Mouse (Mus musculus) midbrain, embryonic 11.5 days (tissue): ENCODE data around the gene Armc8. TPM values are rescaled to one million over a fixed set of nuclear protein-coding genes. Genes with fewer than 3 reads are reported as not detected.
A peak's percentile ranks its signal among the peaks of the same experiment; 100 is the strongest.

Experiments used
- ATAC-seq: fragments of 200-750 bp; cut with Nextera tagmentation; 2 replicates; pipeline ENCODE4 v1.8.0; 2017; ENCODE audit warnings: moderate TSS enrichment, moderate library complexity; ENCODE audit not compliant: low FRiP score
- DNase-seq: peaks from one replicate; pipeline ENCODE4 v3.0.0; 2015; ENCODE audit warnings: low spot score; ENCODE audit errors: missing footprints
- H3K27ac ChIP-seq: fragments of 300-500 bp; sonication (generic); 2 replicates; pipeline ENCODE4 v1.5.1; 2014; ENCODE audit warnings: low read depth, low read length
- H3K27me3 ChIP-seq: fragments of 300-500 bp; sonication (generic); 2 replicates; pipeline ENCODE4 v1.6.1; 2014; ENCODE audit warnings: mild to moderate bottlenecking, low read length, moderate library complexity, mixed read lengths; ENCODE audit not compliant: control insufficient read depth, insufficient read depth
- H3K36me3 ChIP-seq: fragments of 300-500 bp; sonication (generic); 2 replicates; pipeline ENCODE4 v1.6.1; 2014; ENCODE audit warnings: mild to moderate bottlenecking, low read length, moderate library complexity, mixed read lengths; ENCODE audit not compliant: control insufficient read depth, insufficient read depth
- H3K4me1 ChIP-seq: fragments of 300-500 bp; sonication (generic); 2 replicates; pipeline ENCODE4 v1.6.1; 2014; ENCODE audit warnings: low read length; ENCODE audit not compliant: control insufficient read depth, insufficient read depth
- H3K4me2 ChIP-seq: fragments of 300-500 bp; sonication (generic); 2 replicates; pipeline ENCODE4 v1.6.1; 2014; ENCODE audit warnings: mild to moderate bottlenecking, moderate library complexity
- H3K4me3 ChIP-seq: fragments of 300-500 bp; sonication (generic); 2 replicates; pipeline ENCODE4 v1.5.1; 2014; ENCODE audit warnings: low read depth, low read length
- H3K9ac ChIP-seq: fragments of 300-500 bp; sonication (generic); 2 replicates; pipeline ENCODE4 v1.6.1; 2014; ENCODE audit warnings: low read length
- H3K9me3 ChIP-seq: fragments of 300-500 bp; sonication (generic); 2 replicates; pipeline ENCODE4 v1.6.1; 2016; ENCODE audit warnings: low read length; ENCODE audit not compliant: control insufficient read depth
- WGBS: fragments of 180-500 bp; shearing (Covaris S2); extraction: QIAGEN DNeasy Blood & Tissue Kit; methylation state at CpG from one replicate; pipeline ENCODE4 v1.1.7; 2014; 5-methylcytosine and 5-hydroxymethylcytosine counted together
- polyA plus RNA-seq: library from polyadenylated mRNA; unstranded; fragments of >200 nt; fragmentation: Nextera tagmentation; extraction: Ambion mirVana; gene quantifications from 2 replicates; pipeline ENCODE4 v1.2.1, GENCODE M21; 2014

Gene Armc8
- polyA plus RNA-seq, 1 experiment from 2014 or later: 37.3 TPM

DNA sequence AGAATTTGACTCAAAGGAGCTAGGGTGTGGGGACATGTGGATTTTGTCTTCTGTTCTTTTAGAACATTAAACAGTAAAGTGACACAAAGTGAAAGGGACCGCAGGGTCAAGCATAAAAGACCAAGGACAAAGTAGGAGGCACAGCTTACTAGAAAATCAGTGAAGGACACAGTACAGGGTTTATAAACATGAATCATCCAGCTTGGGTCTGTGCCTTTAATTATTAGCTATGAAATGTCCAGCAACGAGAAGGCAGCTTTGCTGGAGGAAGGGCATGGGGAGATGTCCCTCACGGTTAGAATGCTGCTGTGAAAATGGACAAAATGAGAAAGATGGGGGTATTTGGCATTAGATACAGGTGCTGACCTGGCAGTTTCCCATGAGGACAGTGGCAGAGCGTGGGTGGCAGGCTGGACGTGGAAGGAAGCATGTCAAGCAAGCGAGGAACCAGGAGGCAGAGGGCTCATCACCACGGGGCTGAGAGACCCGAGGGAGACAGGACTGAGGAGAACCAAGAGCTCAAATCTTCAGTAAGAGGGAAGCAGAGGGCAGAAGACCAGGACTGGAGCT, 81.5 kb downstream of the Armc8 start:
- 0 out of 2 replicates have a peak, but pooled peaks cover 3% of the 10 kb centered on the region for H3K36me3 ChIP-seq

DNA sequence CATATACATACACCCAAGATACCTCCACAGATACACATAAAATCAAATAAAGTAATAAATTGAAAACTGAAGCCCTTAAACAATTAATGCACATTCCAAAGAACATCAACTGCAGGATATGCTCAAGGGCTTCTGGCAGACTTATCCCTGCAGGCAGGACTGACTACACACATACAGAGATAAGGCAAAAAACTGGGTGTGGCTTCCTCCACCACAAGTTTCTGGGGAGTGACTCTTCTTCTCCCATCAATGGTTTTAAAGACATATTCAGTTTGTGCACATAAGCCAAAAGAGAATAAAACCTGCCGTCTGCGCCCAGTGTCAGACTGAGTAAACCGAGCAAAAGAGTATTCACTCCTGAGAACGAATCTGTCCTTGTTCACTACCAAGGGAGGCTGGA, 83.6 kb downstream of the Armc8 start:
- Histone ChIP-seq H3K9ac (no peak overlapping the region), H3K4me1 (no peaks in the 10 kb centered on the region), H3K4me2 (no peak overlapping the region), H3K9me3 (no peaks in the 10 kb centered on the region), H3K27me3 (no peaks in the 10 kb centered on the region), H3K27ac (no peak overlapping the region), H3K36me3 (0 out of 2 replicates have a peak, but pooled peaks cover 3% of the 10 kb centered on the region), H3K4me3 (no peak overlapping the region)
- ATAC-seq: no peak
- no peak for DNase-seq
- WGBS: 90% methylated on average over 4 of the region's 4 CpGs

More for the DNA sequence above, 81.5 kb downstream of the Armc8 start:
- DNase-seq (no peak), ATAC-seq (no peak)
- no peak overlapping the region for H3K4me2 ChIP-seq
- no peaks in the 10 kb centered on the region for H3K4me1 ChIP-seq
- no peaks in the 10 kb centered on the region for H3K27me3 ChIP-seq
- 93% methylated on average over 8 of the region's 8 CpGs for WGBS
- no peak overlapping the region for H3K9ac ChIP-seq
- no peaks in the 10 kb centered on the region for H3K9me3 ChIP-seq
- no peak overlapping the region for H3K4me3 ChIP-seq
- H3K27ac ChIP-seq: no peak overlapping the region

DNA sequence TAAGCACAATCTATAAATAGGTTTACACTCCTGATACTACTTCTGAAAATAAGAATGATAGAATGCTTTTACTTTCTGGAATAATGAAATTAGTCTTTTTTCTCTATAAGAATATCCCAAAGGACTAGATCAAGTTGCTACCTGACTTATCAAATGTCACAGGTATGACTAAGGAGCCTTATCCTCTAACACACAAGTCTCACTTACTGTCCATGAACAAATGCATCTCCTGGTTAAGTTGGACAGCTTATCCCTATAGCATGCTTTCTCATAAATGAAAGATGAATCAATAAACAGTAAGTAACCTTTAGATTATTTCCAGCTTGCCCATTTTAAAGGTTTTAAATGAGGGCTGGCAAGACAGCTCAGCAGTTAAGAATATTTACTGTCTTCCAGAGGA, 84.1 kb downstream of the Armc8 start:
- ATAC-seq: no peak
- Histone ChIP-seq H3K9me3 (no peaks in the 10 kb centered on the region), H3K4me1 (no peaks in the 10 kb centered on the region), H3K9ac (no peak overlapping the region), H3K4me3 (no peak overlapping the region), H3K27ac (no peak overlapping the region), H3K4me2 (no peak overlapping the region), H3K27me3 (no peaks in the 10 kb centered on the region), H3K36me3 (0 out of 2 replicates have a peak, but pooled peaks cover 3% of the 10 kb centered on the region)
- DNase-seq: no peak

DNA sequence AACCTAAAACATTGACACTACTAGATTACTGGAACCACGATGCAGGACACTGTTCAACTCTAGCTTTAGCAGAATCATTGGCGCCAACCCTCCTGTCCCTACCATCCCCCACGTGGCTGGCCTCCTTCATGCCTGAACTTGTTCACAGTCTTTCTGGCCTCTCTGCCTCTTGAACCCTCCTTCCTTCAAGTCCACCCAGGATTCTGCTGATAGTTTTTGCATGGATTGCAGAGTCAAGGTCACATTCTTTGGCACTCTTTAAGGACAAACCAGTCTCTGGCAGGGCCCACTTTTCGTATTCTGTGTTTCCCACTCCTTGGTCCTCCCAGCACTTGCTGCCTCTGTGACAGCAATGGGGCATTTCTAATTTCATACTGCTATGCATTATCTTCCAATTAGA, 85.5 kb downstream of the Armc8 start:
- DNase-seq (no peak), ATAC-seq (no peak)
- Histone ChIP-seq H3K4me2 (no peak overlapping the region), H3K27me3 (no peaks in the 10 kb centered on the region), H3K36me3 (0 out of 2 replicates have a peak, but pooled peaks cover 3% of the 10 kb centered on the region), H3K9ac (no peak overlapping the region), H3K4me1 (no peaks in the 10 kb centered on the region), H3K9me3 (no peaks in the 10 kb centered on the region), H3K4me3 (no peak overlapping the region), H3K27ac (no peak overlapping the region)
- WGBS: 96% methylated on average over 4 of the region's 4 CpGs

DNA sequence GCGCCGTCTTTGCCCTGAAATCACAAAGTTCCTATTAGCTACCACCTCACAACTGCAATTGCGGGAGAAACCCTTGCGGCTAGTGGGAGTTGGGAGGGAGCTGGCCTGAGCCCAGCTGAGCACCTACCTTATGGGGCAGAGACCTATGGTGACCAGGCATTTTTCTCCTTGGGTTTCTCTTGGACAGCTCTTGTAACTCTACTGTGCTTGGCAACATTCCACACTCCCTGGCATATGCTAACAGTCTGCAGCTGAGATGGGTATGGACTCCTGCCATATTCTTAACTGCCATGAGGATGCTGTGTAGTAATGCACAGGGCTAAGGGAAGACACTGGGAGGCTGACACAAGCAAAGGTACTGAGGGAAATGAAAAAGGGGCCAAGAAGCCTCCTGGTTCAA, 87.9 kb downstream of the Armc8 start:
- WGBS: 93% methylated on average over 4 of the region's 4 CpGs
- no peaks in the 10 kb centered on the region for H3K4me1 ChIP-seq
- no peak overlapping the region for H3K4me3 ChIP-seq
- ATAC-seq (no peak), DNase-seq (no peak)
- no peaks in the 10 kb centered on the region for H3K9me3 ChIP-seq
- 0 out of 2 replicates have a peak, but pooled peaks cover 2% of the 10 kb centered on the region for H3K36me3 ChIP-seq
- no peaks in the 10 kb centered on the region for H3K27me3 ChIP-seq
- H3K4me2 ChIP-seq: no peak overlapping the region
- no peak overlapping the region for H3K9ac ChIP-seq
- no peak overlapping the region for H3K27ac ChIP-seq

DNA sequence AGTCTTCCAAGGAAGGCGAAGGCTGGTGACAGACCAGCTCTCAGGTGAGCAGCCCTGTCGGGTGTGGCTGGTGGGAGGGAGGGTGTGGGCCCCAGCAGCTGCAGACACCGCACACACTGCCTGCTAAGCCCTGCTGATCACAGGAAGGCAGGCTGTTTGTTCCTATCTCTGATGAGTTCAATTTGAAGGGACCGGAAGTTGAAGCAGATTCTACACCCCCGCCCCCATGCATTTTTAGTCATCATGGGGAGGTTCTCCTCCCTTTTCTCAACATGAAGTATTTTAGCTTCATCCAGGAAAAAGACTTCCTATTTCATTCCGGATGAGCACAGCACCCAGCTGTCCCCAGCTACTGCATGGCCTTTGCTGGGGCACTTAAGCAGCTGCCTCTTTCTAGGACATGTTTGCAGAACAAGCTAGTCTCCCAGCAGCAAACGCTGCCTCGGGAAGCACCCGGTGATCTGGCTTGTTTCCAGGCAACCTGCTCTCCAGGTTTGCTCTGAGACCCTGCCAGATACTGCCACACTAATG, 89.5 kb downstream of the Armc8 start:
- Histone ChIP-seq H3K4me2 (no peak overlapping the region), H3K36me3 (no peaks in the 10 kb centered on the region; the same call in 1 of the 2 replicates), H3K27ac (no peak overlapping the region), H3K4me1 (no peaks in the 10 kb centered on the region), H3K4me3 (no peak overlapping the region), H3K27me3 (no peaks in the 10 kb centered on the region), H3K9me3 (no peaks in the 10 kb centered on the region), H3K9ac (no peak overlapping the region)
- no peak for ATAC-seq
- WGBS: 90% methylated on average over 9 of the region's 9 CpGs
- no peak for DNase-seq

DNA sequence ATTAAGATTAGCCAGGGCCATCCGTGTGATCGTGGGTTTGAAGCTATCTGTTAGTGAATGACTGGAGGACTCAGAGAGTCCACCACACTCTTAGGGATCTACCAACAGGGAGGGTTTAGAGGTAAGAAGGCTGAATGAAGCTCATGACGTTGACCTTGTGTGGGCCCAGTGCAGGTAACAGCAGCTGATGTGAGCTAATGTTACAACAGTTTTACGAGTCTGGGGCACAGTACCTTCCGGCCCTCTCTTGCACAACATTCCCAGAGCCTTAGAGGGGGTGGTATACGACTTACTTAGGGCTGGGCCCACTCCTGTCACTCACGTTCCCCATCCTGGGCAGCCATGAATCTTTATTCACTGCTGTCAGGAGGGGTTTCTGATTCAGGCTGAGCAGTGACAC, 97.4 kb downstream of the Armc8 start:
- Histone ChIP-seq H3K4me1 (no peaks in the 10 kb centered on the region), H3K27me3 (no peaks in the 10 kb centered on the region), H3K9me3 (no peaks in the 10 kb centered on the region), H3K27ac (no peak overlapping the region), H3K4me3 (no peak overlapping the region), H3K36me3 (no peaks in the 10 kb centered on the region; the same call in 1 of the 2 replicates), H3K4me2 (no peak overlapping the region), H3K9ac (no peak overlapping the region)
- ATAC-seq (no peak), DNase-seq (peak; percentile 85)
- 81% methylated on average over 7 of the region's 7 CpGs for whole genome bisulfite sequencing

DNA sequence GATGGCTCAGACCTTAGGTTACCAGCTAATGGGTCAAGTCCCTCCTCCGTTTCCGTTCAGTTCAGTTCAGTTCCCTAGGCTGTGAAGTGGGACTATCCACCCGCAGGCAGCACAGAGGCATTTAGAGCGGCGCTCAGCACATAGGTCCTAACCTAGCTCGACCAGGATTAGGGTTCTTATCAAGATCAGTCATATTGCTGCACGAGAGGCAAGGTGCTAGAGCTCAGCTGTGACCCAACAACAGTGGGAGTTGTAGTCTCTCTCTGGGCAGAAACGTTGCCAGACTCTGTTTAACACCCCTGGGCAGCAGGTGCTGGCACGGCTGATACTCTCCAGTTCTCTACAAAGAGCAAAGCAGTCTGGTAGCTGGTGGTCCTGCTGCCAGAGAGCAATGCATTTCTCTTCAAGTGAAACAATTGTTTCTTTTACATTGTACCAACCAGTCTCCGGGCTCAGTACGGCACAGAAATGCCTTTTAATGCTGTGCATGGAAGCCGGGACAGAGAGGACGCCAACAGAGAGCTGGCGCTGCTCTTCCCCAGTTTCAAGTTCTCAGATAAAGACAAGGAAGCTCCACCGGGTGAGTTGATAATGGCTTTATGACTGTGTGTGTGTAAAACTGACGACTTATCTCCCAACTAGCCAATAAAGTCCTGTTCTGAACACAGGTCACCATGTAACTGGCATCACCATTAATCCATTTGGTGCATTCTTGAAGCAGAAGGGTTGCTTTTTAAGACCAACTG, 98.2 kb downstream of the Armc8 start:
- Histone ChIP-seq H3K4me1 (no peaks in the 10 kb centered on the region), H3K9me3 (no peaks in the 10 kb centered on the region), H3K27me3 (no peaks in the 10 kb centered on the region), H3K4me3 (no peak overlapping the region), H3K4me2 (no peak overlapping the region), H3K9ac (no peak overlapping the region), H3K36me3 (no peaks in the 10 kb centered on the region; the same call in 1 of the 2 replicates), H3K27ac (no peak overlapping the region)
- no peak for ATAC-seq
- 85% methylated on average over 16 of the region's 16 CpGs for WGBS
- no peak for DNase-seq

DNA sequence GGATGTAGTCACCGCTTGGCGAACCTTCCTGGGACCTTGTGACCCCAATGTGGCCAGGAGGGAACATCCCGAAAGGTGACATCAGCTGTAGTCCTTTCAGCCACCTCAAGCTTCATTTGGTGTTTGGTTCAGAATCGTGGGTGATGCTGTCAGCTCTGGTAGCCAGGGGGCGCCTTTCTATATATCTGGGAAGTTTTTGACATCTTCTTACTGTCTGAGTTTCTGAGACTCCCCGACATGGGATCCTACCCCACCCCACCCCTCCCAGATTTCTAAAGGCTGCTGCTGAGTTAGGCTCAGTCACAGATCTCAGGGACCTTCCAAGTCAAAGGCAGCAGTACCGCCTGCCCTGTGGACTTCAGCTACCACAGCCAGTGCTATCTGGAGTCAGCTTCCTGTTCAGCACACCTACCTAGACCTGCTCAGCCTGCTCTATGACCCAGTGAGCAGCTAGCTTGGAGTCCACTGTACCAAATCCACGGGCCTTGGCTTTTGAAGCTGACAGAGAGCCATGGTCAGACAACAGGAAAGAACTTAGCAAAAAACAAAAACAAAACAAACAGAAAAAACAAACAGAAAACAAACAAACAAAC, 98.9 kb downstream of the Armc8 start:
- Histone ChIP-seq H3K27ac (no peak overlapping the region), H3K9me3 (no peaks in the 10 kb centered on the region), H3K4me1 (no peaks in the 10 kb centered on the region), H3K4me2 (no peak overlapping the region), H3K27me3 (no peaks in the 10 kb centered on the region), H3K36me3 (no peaks in the 10 kb centered on the region; the same call in 1 of the 2 replicates), H3K9ac (no peak overlapping the region), H3K4me3 (no peak overlapping the region)
- WGBS: 65% methylated on average over 8 of the region's 8 CpGs
- DNase-seq (no peak), ATAC-seq (no peak)
